Mouse (Mus musculus) megakaryocyte-erythroid progenitor cell, adult 5 weeks (primary cell): ENCODE data around the gene Ngrn. TPM values are rescaled to one million over a fixed set of nuclear protein-coding genes. Genes with fewer than 3 reads are reported as not detected.

Source experiments
- polyA plus RNA-seq: library from polyadenylated mRNA; stranded (reverse); fragments of >175 nt; gene quantifications from 2 replicates; pipeline ENCODE4 v1.2.3, GENCODE M21; 2012

Gene Ngrn
- 22.0 and 23.3 TPM in 2 replicates for polyA plus RNA-seq

DNA sequence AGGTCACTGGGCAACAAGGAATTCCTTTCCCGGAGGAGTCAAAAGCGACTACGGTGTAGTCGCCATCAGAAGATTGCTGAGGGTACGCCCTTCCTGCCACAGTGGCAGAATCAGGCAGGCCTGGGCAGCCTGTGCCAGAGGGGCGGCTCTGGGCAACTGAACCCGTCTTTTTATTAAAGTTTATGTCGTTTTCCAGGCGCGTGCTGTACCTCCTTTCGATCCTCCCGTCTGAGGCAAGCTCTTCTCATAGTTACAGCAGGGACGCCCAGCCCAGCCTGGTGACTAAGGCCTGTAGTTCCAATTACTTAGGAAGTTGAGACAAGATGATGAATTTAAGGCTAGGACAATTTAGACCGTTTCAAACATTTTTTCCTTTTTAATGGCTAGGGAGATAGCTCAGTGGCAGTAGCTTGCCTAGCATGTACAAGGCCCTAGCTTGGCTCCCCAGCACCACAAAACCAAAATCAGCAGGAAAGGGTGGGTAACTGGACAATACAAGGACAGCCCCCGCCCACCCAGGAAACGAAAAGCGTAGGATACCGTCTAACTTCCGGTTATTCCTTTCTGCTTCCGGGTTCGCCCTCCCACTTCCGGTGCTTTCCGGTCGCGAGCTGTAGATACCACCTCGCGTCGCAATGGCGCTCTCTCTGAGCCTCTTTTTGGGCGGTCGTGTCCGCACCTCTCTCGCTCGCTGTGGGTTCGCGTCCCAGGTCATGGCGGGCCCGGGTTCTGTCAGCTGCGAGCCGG is at the start of gene Ngrn:
Gene Ngrn (plus strand): TSS at position 591 of the 747 bp plus-strand sequence.

DNA sequence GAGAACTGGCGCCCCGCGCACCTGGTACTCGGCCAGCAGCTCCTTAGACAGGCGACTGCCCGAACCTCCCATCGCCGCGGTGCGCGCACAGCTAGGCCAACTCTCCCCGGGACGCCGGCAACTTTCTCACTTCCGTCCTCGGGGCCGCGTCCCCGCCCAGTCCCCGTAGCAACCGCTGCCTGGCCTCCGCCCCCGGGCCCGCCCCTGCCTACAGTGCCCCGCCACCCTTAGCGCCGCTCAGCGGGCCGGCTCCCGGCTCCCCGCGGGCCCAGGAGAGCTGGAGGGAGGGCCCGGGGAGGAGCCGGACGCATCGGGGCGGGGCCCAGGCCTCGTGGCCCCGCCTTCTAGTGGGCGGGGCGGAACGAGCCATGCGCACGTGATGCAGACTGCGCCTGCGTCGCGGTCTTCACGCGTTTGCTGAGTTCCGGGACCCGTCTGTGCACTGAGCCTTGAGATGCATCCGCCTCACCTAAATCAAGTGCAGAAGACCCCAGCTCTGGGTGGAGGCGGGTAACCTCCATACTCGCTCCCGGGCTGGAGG is 28.5 kb upstream of the Ngrn start, which contains the start of the genes Cib1 and Gdpgp1:
Gene Cib1 (minus strand): TSS at position 325 of the 541 bp plus-strand sequence.
Gene Gdpgp1 (plus strand): TSS at position 377 of the 541 bp plus-strand sequence.

DNA sequence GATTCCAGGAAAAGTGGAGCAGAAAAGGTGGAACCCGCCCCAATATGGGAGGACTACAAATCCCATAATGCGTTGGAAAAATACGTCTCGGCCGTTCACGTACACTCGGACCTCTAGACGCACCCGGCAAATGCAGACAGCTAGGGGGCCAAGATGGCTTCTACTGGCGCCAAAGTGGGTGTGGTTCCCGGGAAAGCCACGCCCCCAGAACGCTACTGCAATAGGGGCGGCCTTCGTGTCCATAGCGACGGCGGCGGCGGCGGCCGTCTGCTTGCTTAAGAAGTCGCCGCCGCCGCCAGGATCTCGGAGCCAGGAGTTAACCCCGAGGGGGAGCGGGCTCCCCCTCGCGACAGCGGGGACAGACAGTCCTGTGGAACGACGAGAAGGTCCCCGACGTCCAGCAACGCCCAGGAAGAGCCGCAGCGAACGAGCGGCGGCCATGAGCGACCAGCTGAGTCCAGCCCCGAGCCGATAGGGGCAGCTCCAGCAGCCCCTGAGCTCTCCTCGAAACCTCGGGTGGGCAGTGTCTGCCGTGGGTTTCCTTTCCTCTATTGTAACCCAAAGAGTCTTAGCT is 14.8 kb upstream of the Ngrn start, which contains the start of gene Ttll13:
Gene Ttll13 (plus strand): TSS at position 229 of the 574 bp plus-strand sequence.

DNA sequence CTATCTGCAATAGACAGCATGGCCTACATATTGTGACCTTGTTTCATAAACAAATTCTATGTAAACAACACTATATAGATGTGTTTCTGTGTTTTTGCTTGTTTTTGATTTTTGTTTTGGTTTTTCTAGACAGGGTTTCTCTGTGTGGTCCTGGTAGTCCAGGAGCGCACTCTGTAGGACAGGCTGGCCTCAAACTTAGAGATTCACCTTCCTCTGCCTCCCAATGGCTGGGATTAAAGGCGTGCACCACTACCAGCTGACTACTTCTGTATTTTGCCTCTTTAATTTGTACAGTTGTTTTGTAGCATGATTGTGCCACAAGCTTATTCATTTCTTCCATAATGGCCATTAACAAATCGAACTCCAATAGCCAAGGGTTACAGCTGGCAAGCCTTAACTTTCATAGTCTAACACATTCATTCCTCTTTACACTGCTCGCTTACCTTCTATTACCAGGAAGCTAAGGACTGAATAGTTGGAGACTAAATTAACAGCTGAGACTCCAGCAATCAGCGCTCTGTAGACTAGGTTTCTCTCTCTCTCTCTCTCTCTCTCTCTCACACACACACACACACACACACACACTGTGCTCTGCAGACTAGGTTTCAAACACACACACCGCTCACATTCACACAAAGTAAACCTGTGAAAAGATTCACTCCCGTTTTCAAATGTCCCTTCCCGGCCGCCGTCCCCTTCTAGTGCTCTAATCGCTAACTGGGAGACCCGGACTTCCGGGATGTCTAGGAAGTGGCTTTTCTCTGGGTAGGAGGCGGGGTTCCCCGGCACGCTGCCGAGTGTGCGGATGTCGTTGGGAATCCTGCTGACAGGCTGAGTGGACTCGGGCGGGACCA is 8.1 kb downstream of the Ngrn start, which contains the start of gene Vps33b:
Gene Vps33b (plus strand): TSS at position 753 of the 854 bp plus-strand sequence.

DNA sequence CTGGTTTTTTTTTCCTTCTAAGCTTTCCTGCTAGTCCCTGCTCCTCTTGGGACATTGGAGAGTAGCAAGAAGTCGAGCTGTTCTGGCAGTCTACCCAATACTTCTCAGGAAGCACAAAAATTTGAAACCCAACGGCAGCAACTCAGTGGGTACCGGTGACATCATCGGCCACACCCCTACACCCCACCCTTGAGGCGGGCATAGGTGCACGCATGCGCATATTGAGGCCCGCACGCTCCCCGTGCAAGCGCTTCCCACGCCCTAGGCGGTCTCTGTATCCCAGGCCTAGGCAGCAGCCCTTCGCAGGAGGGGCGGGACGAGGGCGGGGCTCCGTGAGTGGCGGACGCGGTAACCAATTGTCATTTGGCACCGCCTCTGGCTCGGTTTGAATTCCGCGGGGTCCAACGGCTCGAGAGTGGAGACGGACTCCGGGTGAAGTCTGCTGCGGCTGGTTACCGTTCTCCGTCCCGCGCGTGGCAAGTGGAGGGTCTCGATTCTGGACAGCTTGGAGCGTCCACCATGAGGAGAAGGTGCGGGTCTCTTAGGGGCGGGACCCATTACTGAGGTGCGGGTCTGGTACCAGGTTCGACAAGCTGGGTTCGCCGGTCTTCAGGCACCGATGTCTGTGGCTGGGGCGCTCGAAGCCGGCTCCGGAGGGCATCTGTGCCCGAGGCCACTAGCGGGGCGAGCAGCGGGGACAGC is 33.2 kb downstream of the Ngrn start, which contains the start of gene Prc1:
Gene Prc1 (plus strand): TSS at position 389 of the 702 bp plus-strand sequence.

Other genes starting within 250 kb of the Ngrn start
- 62.6 and 85.4 TPM in 2 replicates for gene Zfp710, start 236.4 kb upstream of the Ngrn start, polyA plus RNA-seq
- gene Idh2, start 145.8 kb upstream of the Ngrn start, polyA plus RNA-seq: 376 and 386 TPM in 2 replicates
- gene Sema4b, start 74.4 kb upstream of the Ngrn start, polyA plus RNA-seq: 9.2 and 9.3 TPM in 2 replicates
- gene Cib1, start 28.4 kb upstream of the Ngrn start, polyA plus RNA-seq: 37.7 and 43.3 TPM in 2 replicates
- 0.88 and 1.4 TPM in 2 replicates for gene Gdpgp1, start 28.4 kb upstream of the Ngrn start, polyA plus RNA-seq
- 0.16 and 0.39 TPM in 2 replicates for gene Ttll13, start 14.8 kb upstream of the Ngrn start, polyA plus RNA-seq
- gene Vps33b, start 8.4 kb downstream of the Ngrn start, polyA plus RNA-seq: 3.7 and 5.2 TPM in 2 replicates
- 6.2 and 10.5 TPM in 2 replicates for gene Prc1, start 33.2 kb downstream of the Ngrn start, polyA plus RNA-seq
- 7.4 and 8.9 TPM in 2 replicates for gene Rccd1, start 63.2 kb downstream of the Ngrn start, polyA plus RNA-seq
- 36.0 and 51.5 TPM in 2 replicates for gene Unc45a, start 79.8 kb downstream of the Ngrn start, polyA plus RNA-seq
- 3.2 and 3.8 TPM in 2 replicates for gene Hddc3, start 81.9 kb downstream of the Ngrn start, polyA plus RNA-seq
- 72.1 and 85.9 TPM in 2 replicates for gene Man2a2, start 110.2 kb downstream of the Ngrn start, polyA plus RNA-seq
- gene Fes, start 126.7 kb downstream of the Ngrn start, polyA plus RNA-seq: 511 and 546 TPM in 2 replicates
- 161 and 179 TPM in 2 replicates for gene Furin, start 144.2 kb downstream of the Ngrn start, polyA plus RNA-seq